Mouse (Mus musculus) bone marrow, adult 2 months (tissue): ENCODE measurements at regions not wholly inside any gene's neighbourhood (a gene's known extent, or its start where the extent isn't known, plus 50 kb on each side); places are given as distances from the start of the nearest gene placed in this dataset.

ENCODE experiments used
- H3K27ac ChIP-seq: fragments of 200-500 bp; 2 replicates; pipeline ENCODE4 v1.5.1; 2012; ENCODE audit warnings: low read depth, mild to moderate bottlenecking, control low read depth, inconsistent platforms, low read length; ENCODE audit not compliant: control insufficient read depth, poor library complexity, insufficient read depth
- H3K4me1 ChIP-seq: fragments of 200-500 bp; 2 replicates; pipeline ENCODE4 v1.6.1; 2011; ENCODE audit warnings: low read length; ENCODE audit not compliant: control insufficient read depth, insufficient read depth
- H3K4me3 ChIP-seq: fragments of 200-500 bp; replicated peaks from 2 replicates; pipeline ENCODE3; 2011; ENCODE audit warnings: mild to moderate bottlenecking, low read depth, low read length, control low read depth; ENCODE audit not compliant: control insufficient read depth
- CTCF ChIP-seq: fragments of 200-500 bp; IDR thresholded peaks from 2 replicates; pipeline ENCODE4 v1.5.1; 2011; ENCODE audit warnings: low read length, control low read depth; ENCODE audit not compliant: control insufficient read depth, insufficient read depth
- POLR2A ChIP-seq: fragments of 200-500 bp; IDR thresholded peaks from 2 replicates; pipeline ENCODE4 v1.6.1; 2011; ENCODE audit warnings: low read depth, mild to moderate bottlenecking, control low read depth, low read length, borderline replicate concordance; ENCODE audit not compliant: control insufficient read depth
- WGBS: fragments of 180-500 bp; shearing (Covaris S2); methylation state at CpG from one replicate; pipeline ENCODE4 v1.1.7; 2018; 5-methylcytosine and 5-hydroxymethylcytosine counted together

DNA sequence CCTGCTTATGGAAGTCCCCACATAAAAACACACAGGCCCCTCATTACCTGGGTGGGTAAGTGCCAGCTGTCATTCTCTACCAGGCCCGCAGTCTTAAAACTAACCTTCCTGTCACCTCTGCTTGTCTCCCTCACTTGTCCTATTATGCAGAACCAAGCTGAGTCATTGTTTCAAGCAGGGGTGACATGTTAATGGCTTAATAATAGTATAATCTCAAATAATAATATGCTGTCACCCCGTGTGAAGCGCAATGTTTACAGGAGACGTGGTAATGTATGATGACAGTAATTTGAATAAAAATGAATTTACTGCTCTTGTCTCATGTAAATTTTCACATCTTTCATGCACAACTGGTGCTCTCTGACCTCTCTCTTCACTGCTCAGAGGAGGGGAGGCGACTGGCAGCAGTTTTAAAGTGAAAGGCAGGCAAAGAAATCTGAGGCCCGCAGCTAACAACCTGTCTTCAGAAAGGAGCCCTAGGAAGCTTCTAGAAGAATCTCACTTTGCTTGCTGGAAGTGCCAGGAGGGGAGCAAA is 357.2 kb upstream of the Mki67 start:
- Histone ChIP-seq H3K4me1 (no peaks in the 10 kb centered on the region), H3K27ac (no peak overlapping the region), H3K4me3 (no peak overlapping the region)
- 81% methylated on average over 6 of the region's 6 CpGs for WGBS
- TF ChIP-seq CTCF (no peak), POLR2A (no peak)

DNA sequence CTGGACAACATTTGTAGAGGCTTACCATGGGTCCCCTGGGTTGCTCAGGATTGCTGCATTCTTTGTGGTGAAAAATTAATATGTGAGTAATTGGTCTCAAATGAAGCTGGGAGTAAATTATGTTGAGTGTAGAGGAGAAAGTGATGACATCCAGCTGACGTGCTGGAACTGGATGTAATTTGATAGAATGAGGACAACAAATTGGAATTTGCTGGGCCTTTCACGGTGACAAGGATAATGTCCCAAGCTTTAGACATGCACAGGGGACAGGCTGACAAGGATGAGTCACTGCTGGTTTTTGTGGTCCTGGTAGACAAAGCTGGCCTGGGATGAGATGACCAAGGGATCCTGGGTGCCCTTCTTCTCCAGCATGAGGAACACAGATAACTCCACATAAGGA is 357.9 kb upstream of the Mki67 start:
- Histone ChIP-seq H3K4me3 (no peak overlapping the region), H3K27ac (no peak overlapping the region), H3K4me1 (no peaks in the 10 kb centered on the region)
- no peak for TF ChIP-seq CTCF
- WGBS = 81% methylated on average over 2 of the region's 2 CpGs

DNA sequence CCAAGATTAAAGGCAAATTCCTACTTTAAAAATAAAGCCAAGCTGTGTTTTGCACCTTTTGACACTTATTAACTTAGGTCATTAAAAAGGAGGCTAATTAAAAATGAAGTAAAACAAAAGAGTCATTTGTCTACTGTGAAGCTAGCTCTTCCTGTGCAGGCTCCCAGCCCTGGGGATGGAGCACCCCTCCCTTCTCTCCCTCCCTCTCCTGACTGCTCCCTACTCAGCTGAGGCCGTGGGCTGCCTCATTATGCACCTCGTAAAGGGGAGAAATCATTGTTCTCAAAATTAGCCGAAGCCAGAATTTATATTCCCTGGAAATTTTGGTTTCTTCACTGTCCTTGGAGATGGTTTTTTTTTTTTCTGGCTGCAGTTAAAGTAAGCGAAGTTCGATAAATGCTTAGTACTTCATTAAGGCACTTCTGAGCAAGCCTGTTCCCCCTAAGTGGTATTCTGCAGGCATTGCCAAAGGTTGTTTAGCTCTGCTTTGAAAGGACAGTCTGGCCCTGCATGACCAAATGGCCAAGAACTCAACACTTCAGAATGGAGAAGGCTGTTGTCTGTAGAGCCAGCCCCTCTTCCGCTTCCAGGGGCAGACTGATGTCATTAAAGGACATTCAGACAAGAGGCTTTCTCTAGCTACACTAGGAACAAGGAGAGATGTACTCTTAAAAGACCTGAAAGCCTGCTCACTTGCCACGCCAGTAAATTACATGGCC is 365.5 kb upstream of the Mki67 start:
- WGBS = 53% methylated on average over 7 of the region's 7 CpGs

DNA sequence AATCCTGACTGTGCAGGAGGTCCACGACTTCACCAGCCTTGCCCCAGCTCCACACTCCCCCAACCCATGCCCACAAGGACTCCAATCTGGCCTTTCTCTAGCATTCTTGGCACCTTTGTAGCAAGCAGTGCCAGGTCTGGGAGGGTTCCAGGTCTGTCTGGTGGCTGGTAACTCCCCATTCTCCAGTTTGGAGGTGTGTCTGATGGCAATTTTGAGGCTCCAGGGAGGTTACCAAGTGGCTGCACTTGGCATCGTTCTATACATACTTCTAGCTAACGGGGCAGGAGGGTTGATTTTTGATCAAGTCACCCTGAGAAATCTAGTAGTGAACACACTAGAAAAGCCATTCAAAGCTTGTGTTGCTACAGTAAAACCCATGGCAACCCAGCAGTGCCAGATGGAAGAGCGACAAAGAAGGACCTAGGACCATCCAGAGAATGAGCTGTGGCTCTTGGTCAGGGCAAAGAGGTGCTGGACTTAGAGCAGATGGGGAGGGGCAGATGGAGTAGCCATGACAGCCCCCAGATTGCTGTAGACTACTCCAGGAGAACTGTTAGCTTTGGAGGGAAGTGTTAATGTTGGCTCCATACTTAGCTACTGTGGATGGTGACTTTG is 366.2 kb upstream of the Mki67 start:
- no peak overlapping the region for H3K27ac ChIP-seq
- 69% methylated on average over 4 of the region's 4 CpGs for WGBS
- H3K4me3 ChIP-seq = no peak overlapping the region
- no peaks in the 10 kb centered on the region for H3K4me1 ChIP-seq
- TF ChIP-seq POLR2A (no peak), CTCF (no peak)

More for the DNA sequence above, 365.5 kb upstream of the Mki67 start:
- TF ChIP-seq POLR2A (no peak), CTCF (no peak)
- Histone ChIP-seq H3K27ac (no peak overlapping the region), H3K4me3 (no peak overlapping the region), H3K4me1 (no peaks in the 10 kb centered on the region)

DNA sequence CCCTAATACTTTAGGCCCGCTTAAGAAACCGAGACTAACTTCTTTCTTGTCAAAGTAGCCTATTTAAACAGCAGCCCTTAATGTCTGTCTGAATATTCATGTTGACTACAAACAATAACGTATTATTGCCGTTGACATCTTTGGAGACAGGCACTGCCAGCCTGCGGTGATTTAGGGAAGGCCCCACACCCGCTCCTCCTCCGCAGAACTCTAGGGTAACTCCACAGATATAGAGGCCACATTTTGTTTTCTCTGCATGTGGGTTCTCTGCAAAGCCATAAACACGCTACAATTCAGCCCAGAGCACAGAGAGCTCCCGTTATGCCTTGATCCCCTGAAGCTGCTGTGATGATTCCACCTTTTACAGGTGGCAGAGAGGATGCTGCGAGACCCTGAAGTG is 366.8 kb upstream of the Mki67 start:
- WGBS = 80% methylated on average over 10 of the region's 10 CpGs
- Histone ChIP-seq H3K4me1 (no peaks in the 10 kb centered on the region), H3K4me3 (no peak overlapping the region), H3K27ac (no peak overlapping the region)
- no peak for TF ChIP-seq CTCF

DNA sequence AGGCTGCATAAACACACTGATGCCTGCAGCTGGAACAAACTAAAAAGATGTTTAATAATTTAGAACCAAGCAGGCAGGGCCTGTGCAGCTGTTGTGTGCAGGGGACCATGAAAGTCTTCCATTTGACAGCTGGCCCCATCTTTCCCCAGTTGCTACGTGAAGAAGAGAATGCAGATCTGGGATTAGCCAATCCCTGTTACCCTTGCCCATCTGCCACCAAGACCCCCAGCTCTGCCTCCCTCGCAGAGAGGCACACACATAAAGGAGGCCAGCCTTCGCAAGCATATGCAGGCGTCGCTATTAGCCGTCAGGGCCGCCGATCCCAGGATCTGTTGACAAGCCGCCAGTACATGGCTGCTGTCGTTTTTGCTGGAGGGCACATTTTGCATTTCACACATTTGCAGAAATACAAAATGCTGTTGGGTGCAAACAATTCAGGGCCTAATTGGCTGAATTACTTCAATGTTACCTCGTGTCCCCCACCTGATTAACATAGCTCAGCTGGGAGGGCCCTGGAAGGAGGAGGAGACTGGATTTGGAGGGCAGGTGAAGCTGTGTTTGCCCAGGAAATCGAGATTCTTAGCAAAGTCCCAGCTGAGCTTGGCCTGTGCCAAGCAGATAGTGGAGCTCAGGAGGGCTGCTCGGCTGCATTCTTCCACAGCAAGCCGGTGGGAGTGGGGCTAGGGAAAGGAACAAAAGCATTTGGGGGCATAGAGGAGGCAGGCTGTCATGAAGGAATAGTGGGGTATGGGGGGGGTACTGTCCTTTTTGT is 367.6 kb upstream of the Mki67 start:
- Histone ChIP-seq H3K4me1 (no peaks in the 10 kb centered on the region), H3K4me3 (no peak overlapping the region), H3K27ac (no peak overlapping the region)
- WGBS = 69% methylated on average over 14 of the region's 14 CpGs
- TF ChIP-seq CTCF (no peak), POLR2A (no peak)

DNA sequence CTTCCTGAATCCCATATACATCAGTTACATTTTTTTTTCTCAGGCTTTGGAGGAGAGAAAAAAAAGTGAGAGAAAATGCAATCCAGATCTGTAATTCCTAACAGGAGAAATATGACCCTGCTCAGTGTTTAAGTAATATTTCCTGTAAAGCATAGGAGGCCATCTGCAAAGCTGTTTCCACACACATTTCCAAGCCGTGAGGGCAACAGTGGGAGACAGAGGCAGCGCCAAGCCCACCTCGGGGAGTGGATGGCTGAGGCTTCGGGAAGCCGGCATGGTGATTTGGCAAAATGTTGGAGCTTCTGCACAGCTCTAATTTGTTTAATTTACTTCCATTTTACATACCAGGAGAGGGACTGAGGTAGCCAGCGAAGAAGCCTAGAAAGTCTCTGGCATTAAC is 372.6 kb upstream of the Mki67 start:
- no peak overlapping the region for H3K4me3 ChIP-seq
- H3K4me1 ChIP-seq = no peaks in the 10 kb centered on the region
- no peak overlapping the region for H3K27ac ChIP-seq
- 77% methylated on average over 6 of the region's 6 CpGs for WGBS
- TF ChIP-seq POLR2A (no peak), CTCF (no peak)

DNA sequence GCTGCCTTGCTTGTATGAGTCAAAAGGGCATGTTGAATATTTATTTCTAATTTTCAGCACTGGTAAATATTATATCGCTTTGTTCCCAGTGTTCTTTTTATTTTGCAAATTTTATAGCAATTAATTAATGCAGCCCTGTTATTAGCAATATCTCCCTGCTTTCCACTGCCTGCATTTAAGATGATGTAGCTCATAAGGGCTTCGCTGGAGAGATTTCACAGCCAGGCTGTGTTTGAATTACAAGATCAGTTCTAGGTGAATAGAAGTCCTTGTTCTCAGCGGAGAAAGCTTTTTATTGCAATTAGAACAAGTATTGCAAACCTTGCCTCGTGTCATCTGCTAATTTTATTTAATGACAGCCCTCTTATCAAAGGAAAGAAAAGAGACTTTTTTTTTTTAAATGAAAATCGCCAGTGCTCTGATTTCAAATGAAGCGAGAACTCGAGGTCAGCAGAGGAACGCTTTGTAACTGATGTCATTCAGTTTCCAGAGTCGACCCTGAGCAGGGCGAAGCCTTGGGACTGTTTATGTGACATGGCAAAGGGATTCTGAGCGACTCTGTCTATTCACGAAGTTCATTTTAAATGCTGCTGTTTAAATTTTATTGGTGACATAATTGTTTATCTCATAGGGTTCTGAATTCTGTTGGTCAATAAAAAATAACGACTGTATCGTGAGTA is 378.7 kb upstream of the Mki67 start:
- no peaks in the 10 kb centered on the region for H3K4me1 ChIP-seq
- 72% methylated on average over 14 of the region's 14 CpGs for WGBS
- H3K4me3 ChIP-seq = no peak overlapping the region
- TF ChIP-seq CTCF = no peak
- no peak for TF ChIP-seq POLR2A
- no peak overlapping the region for H3K27ac ChIP-seq
